ENCODE assay signal across 8 mouse cellular contexts in the genomic region with DNA sequence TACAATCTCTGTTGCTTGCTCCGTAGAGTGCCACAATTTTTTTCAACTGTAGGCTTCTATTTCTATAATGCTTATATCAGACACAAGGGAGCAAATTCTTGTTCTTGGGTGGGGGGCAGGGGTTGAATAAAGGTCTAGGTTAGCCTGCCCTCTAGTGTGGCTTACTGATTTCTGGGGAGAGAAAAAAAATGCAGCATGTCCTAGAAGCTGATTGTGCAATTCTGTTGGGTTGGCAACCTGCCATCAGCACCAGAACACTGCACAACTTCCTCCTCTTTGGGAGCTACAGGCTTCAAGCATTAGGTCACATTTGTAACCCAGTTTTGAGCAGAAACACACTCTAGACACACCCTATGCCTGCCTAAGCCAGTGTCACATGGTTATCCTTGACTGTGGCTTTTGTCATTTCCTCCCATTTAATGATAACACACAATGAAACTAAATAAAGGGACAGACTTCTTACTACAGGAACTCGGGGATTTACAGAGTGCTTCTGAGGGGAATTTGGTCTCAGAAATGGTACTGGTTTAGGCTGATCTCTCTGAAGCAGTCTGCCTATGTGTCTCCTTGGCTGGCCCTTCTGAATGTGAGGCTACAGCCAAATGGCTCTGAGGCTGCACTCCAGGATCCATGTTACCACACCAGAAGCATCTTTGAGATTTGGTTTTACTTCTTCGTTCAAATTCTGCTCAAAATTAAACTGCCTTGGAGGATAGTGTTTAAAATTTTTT.
DNase-seq lines count a peak whose midpoint lies in the region; ATAC-seq lines count a peak whose summit lies in the region.

No protein-coding gene starts in this region.

- DNase-seq in embryonic facial prominence, embryonic 11.5 days (ENCODE audit: low spot score), result peak; percentile 41
- no peak for DNase-seq in embryonic facial prominence, embryonic 10.5 days (ENCODE audit: low spot score)
- DNase-seq in cerebellum, adult 9-10 months, result peak; percentile 15
- DNase-seq in gastrocnemius, postnatal 25 days, result peak; percentile 73
- DNase-seq in left cerebral cortex, adult 9 months (ENCODE audit: low spot score in 2 of 2), result peak; percentile 14 to 59

- 62% methylated on average over 3 of the region's 3 CpGs for WGBS in embryonic facial prominence, embryonic 11.5 days
- 83% methylated on average over 3 of the region's 3 CpGs for WGBS in embryonic facial prominence, embryonic 10.5 days
- 27% methylated on average over 3 of the region's 3 CpGs for WGBS in intestine, embryonic 15.5 days
- 23% methylated on average over 3 of the region's 3 CpGs for WGBS in stomach, embryonic 16.5 days

- no peaks in the 10 kb centered on the region for H3K27me3 ChIP-seq in embryonic facial prominence, embryonic 11.5 days (ENCODE audit: control insufficient read depth, insufficient read depth, low read length)
- H3K27me3 ChIP-seq in embryonic facial prominence, embryonic 10.5 days (replicated peaks; ENCODE audit: low read depth, poor library complexity, severe bottlenecking), result no peaks in the 10 kb centered on the region
- H3K27me3 ChIP-seq in intestine, embryonic 15.5 days (replicated peaks), result no peaks in the 10 kb centered on the region
- no peaks in the 10 kb centered on the region for H3K27me3 ChIP-seq in megakaryocyte, embryonic 14.5 days (replicated peaks)
- no peaks in the 10 kb centered on the region for H3K27me3 ChIP-seq in stomach, embryonic 16.5 days (ENCODE audit: control insufficient read depth, insufficient read depth, low read length)

- no peaks in the 10 kb centered on the region for H3K4me1 ChIP-seq in embryonic facial prominence, embryonic 11.5 days (ENCODE audit: control insufficient read depth, insufficient read depth, low read length)
- H3K4me1 ChIP-seq in embryonic facial prominence, embryonic 10.5 days, result peaks cover 15% of the 10 kb centered on the region
- no peaks in the 10 kb centered on the region; the same call in 1 of the 2 replicates for H3K4me1 ChIP-seq in intestine, embryonic 15.5 days (replicated peaks)
- H3K4me1 ChIP-seq in megakaryocyte, embryonic 14.5 days, result peaks cover 7% of the 10 kb centered on the region
- H3K4me1 ChIP-seq in stomach, embryonic 16.5 days (ENCODE audit: control insufficient read depth, insufficient read depth, low read length), result peaks cover 3% of the 10 kb centered on the region; the same call in 1 of the 2 replicates

- H3K36me3 ChIP-seq in embryonic facial prominence, embryonic 11.5 days (replicated peaks; ENCODE audit: control insufficient read depth, insufficient read depth, low read depth, low read length), result no peaks in the 10 kb centered on the region
- no peaks in the 10 kb centered on the region for H3K36me3 ChIP-seq in embryonic facial prominence, embryonic 10.5 days (replicated peaks)
- H3K36me3 ChIP-seq in intestine, embryonic 15.5 days, result no peaks in the 10 kb centered on the region
- no peaks in the 10 kb centered on the region for H3K36me3 ChIP-seq in megakaryocyte, embryonic 14.5 days (replicated peaks; ENCODE audit: low read length)
- H3K36me3 ChIP-seq in stomach, embryonic 16.5 days (ENCODE audit: control insufficient read depth, insufficient read depth, low read length), result no peaks in the 10 kb centered on the region

- no peak for ATAC-seq in embryonic facial prominence, embryonic 11.5 days (replicated peaks; ENCODE audit: insufficient number of reproducible peaks, low FRiP score, low TSS enrichment, low read depth)
- ATAC-seq in intestine, embryonic 15.5 days, result peak; percentile 98
- peak; percentile 99 for ATAC-seq in stomach, embryonic 16.5 days (ENCODE audit: insufficient read depth, low FRiP score)

- H3K9ac ChIP-seq in embryonic facial prominence, embryonic 11.5 days (replicated peaks; ENCODE audit: low read length), result no peak overlapping the region
- H3K9ac ChIP-seq in intestine, embryonic 15.5 days, result no peak overlapping the region
- no peak overlapping the region for H3K9ac ChIP-seq in stomach, embryonic 16.5 days (ENCODE audit: low read length)

- no peak overlapping the region for H3K4me3 ChIP-seq in embryonic facial prominence, embryonic 11.5 days (ENCODE audit: low read depth, low read length)
- no peak overlapping the region for H3K4me3 ChIP-seq in embryonic facial prominence, embryonic 10.5 days
- H3K4me3 ChIP-seq in intestine, embryonic 15.5 days (replicated peaks), result no peak overlapping the region
- peak overlapping the region; percentile 73 for H3K4me3 ChIP-seq in megakaryocyte, embryonic 14.5 days (replicated peaks)
- no peak overlapping the region for H3K4me3 ChIP-seq in stomach, embryonic 16.5 days (replicated peaks; ENCODE audit: low read length)

- H3K9me3 ChIP-seq in embryonic facial prominence, embryonic 11.5 days (replicated peaks; ENCODE audit: control insufficient read depth, low read length), result no peaks in the 10 kb centered on the region
- no peaks in the 10 kb centered on the region for H3K9me3 ChIP-seq in embryonic facial prominence, embryonic 10.5 days
- no peaks in the 10 kb centered on the region for H3K9me3 ChIP-seq in intestine, embryonic 15.5 days
- no peaks in the 10 kb centered on the region for H3K9me3 ChIP-seq in megakaryocyte, embryonic 14.5 days
- H3K9me3 ChIP-seq in stomach, embryonic 16.5 days (replicated peaks; ENCODE audit: control insufficient read depth, low read length), result no peaks in the 10 kb centered on the region

- H3K4me2 ChIP-seq in embryonic facial prominence, embryonic 11.5 days (ENCODE audit: low read depth, low read length), result no peak overlapping the region
- H3K4me2 ChIP-seq in intestine, embryonic 15.5 days (replicated peaks), result no peak overlapping the region
- H3K4me2 ChIP-seq in stomach, embryonic 16.5 days (ENCODE audit: low read depth, low read length), result no peak overlapping the region

- H3K27ac ChIP-seq in embryonic facial prominence, embryonic 11.5 days (replicated peaks; ENCODE audit: low read depth, low read length), result no peak overlapping the region
- no peak overlapping the region for H3K27ac ChIP-seq in embryonic facial prominence, embryonic 10.5 days (replicated peaks)
- H3K27ac ChIP-seq in intestine, embryonic 15.5 days, result peak overlapping the region; percentile 80
- H3K27ac ChIP-seq in stomach, embryonic 16.5 days (ENCODE audit: low read length), result peak overlapping the region; percentile 94

Comparison
In these comparisons a context has a peak if more than half of its experiments do, and no peak if none do; other contexts are left out.
1. H3K27ac ChIP-seq: peak in intestine, embryonic 15.5 days (single experiment) and stomach, embryonic 16.5 days (single experiment); none in embryonic facial prominence, embryonic 11.5 days (single experiment) and embryonic facial prominence, embryonic 10.5 days (single experiment).